Mouse (Mus musculus) kidney, embryonic 15.5 days (tissue): ENCODE results near the gene Paqr3. TPM values are rescaled to one million over a fixed set of nuclear protein-coding genes. Genes with fewer than 3 reads are reported as not detected.
A peak's percentile ranks its signal among the peaks of the same experiment; 100 is the strongest.

Experiments
- ATAC-seq: fragments of 200-750 bp; cut with Nextera tagmentation; replicated peaks from 2 replicates; pipeline ENCODE4 v1.8.0; 2017; ENCODE audit warnings: moderate TSS enrichment; ENCODE audit not compliant: low FRiP score
- H3K27ac ChIP-seq: fragments of 300-500 bp; sonication (generic); 2 replicates; pipeline ENCODE4 v1.5.1; 2015; ENCODE audit warnings: mild to moderate bottlenecking, inconsistent platforms
- H3K27me3 ChIP-seq: fragments of 300-500 bp; sonication (generic); 2 replicates; pipeline ENCODE4 v1.6.1; 2015; ENCODE audit warnings: inconsistent platforms
- H3K36me3 ChIP-seq: fragments of 300-500 bp; sonication (generic); 2 replicates; pipeline ENCODE4 v1.6.1; 2015; ENCODE audit warnings: inconsistent platforms
- H3K4me1 ChIP-seq: fragments of 300-500 bp; sonication (generic); 2 replicates; pipeline ENCODE4 v1.6.1; 2015; ENCODE audit warnings: inconsistent platforms
- H3K4me2 ChIP-seq: fragments of 300-500 bp; sonication (generic); 2 replicates; pipeline ENCODE4 v1.6.1; 2015; ENCODE audit warnings: moderate library complexity, mild to moderate bottlenecking, inconsistent platforms
- H3K4me3 ChIP-seq: fragments of 300-500 bp; sonication (generic); replicated peaks from 2 replicates; pipeline ENCODE4 v1.5.1; 2015; ENCODE audit warnings: mild to moderate bottlenecking, inconsistent platforms
- H3K9ac ChIP-seq: fragments of 300-500 bp; sonication (generic); 2 replicates; pipeline ENCODE4 v1.6.1; 2015; ENCODE audit warnings: mild to moderate bottlenecking, inconsistent platforms
- H3K9me3 ChIP-seq: fragments of 300-500 bp; sonication (generic); replicated peaks from 2 replicates; pipeline ENCODE4 v1.6.1; 2016; ENCODE audit warnings: inconsistent platforms
- WGBS: fragments of 180-500 bp; shearing (Covaris S2); methylation state at CpG from one replicate; pipeline ENCODE4 v1.1.7; 2015; ENCODE audit warnings: mixed read lengths; 5-methylcytosine and 5-hydroxymethylcytosine counted together
- polyA plus RNA-seq: library from polyadenylated mRNA; unstranded; fragments of >200 nt; fragmentation: Nextera tagmentation; extraction: Ambion mirVana; gene quantifications from 2 replicates; pipeline ENCODE4 v1.2.1, GENCODE M21; 2015

Gene Paqr3
- polyA plus RNA-seq, 1 experiment from 2014 or later, result 3.8 TPM

- 76% methylated on average over 3 of the region's 3 CpGs for WGBS
- Histone ChIP-seq H3K4me3 (no peak overlapping the region), H3K9ac (no peak overlapping the region), H3K4me2 (no peak overlapping the region), H3K36me3 (peaks cover 20% of the 10 kb centered on the region), H3K4me1 (0 out of 2 replicates have a peak, but pooled peaks cover 2% of the 10 kb centered on the region), H3K9me3 (no peaks in the 10 kb centered on the region), H3K27ac (no peak overlapping the region), H3K27me3 (no peaks in the 10 kb centered on the region)
- no peak for ATAC-seq
These were observed 29.9 kb downstream of the Paqr3 start for GRCm38 (mm10) chr5:97081481-97081880.

- H3K36me3 ChIP-seq, result peaks cover 12% of the 10 kb centered on the region
- no peak for ATAC-seq
- 0 out of 2 replicates have a peak, but pooled peaks cover 2% of the 10 kb centered on the region for H3K4me1 ChIP-seq
- no peak overlapping the region for H3K9ac ChIP-seq
- H3K4me3 ChIP-seq, result no peak overlapping the region
- no peak overlapping the region for H3K27ac ChIP-seq
- 65% methylated on average over 5 of the region's 5 CpGs for WGBS
- H3K4me2 ChIP-seq, result no peak overlapping the region
- no peaks in the 10 kb centered on the region for H3K27me3 ChIP-seq
- H3K9me3 ChIP-seq, result no peaks in the 10 kb centered on the region
These were observed 32.8 kb downstream of the Paqr3 start for GRCm38 (mm10) chr5:97078641-97079040.

DNA sequence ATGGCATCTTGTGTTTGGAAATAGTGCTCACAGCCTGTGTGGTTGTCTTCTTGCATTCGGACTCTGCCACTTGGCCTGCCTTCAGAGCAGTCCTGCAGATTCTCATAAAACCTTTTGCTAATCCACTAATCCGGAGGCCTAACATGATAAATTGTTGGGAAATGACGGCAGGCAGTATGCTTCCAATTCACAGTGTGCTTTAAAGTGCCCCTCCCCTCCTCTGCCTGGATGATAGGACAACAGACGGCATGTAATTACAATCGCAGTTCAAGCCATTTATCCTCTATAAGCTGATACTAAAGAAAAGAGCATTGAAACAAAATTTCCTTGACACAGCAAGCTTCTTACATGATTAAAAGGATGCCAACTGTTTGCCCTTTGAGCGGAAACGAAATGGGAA is 33.7 kb downstream of the Paqr3 start:
- no peak overlapping the region for H3K4me3 ChIP-seq
- H3K27me3 ChIP-seq, result no peaks in the 10 kb centered on the region
- H3K9me3 ChIP-seq, result no peaks in the 10 kb centered on the region
- WGBS, result 76% methylated on average over 7 of the region's 7 CpGs
- H3K4me2 ChIP-seq, result no peak overlapping the region
- no peak overlapping the region for H3K9ac ChIP-seq
- H3K36me3 ChIP-seq, result peaks cover 9% of the 10 kb centered on the region
- no peak for ATAC-seq
- no peak overlapping the region for H3K27ac ChIP-seq
- H3K4me1 ChIP-seq, result 0 out of 2 replicates have a peak, but pooled peaks cover 2% of the 10 kb centered on the region

DNA sequence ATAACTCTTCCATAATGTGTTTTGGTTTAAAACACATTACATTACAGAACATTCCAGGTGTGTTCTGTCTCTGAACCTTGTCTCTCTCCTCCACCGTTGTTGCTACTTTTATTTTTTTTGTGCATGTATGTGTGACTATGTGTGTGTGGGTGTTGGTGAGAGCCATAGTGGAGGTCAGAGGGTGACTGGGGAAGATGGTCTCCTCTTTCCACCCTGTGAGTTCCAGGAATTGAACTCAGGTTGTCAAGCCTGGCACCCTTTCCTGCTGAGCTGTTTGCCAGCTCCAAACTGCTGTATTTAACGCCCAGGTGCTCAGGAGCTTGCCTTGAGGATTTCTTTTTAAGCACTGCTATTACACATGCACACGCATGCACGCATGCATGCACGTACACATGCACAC is 35.2 kb downstream of the Paqr3 start:
- ATAC-seq, result peak; percentile 59
- Histone ChIP-seq H3K36me3 (peaks cover 5% of the 10 kb centered on the region; the same call in 1 of the 2 replicates), H3K4me1 (0 out of 2 replicates have a peak, but pooled peaks cover 2% of the 10 kb centered on the region), H3K9me3 (no peaks in the 10 kb centered on the region), H3K27me3 (no peaks in the 10 kb centered on the region), H3K4me2 (no peak overlapping the region), H3K4me3 (no peak overlapping the region), H3K9ac (no peak overlapping the region), H3K27ac (no peak overlapping the region)
- WGBS, result 70% methylated on average over 5 of the region's 5 CpGs

GRCm38 (mm10) chr5:97075476-97076151 is 35.8 kb downstream of the Paqr3 start:
- H3K27ac ChIP-seq, result no peak overlapping the region
- 74% methylated on average over 11 of the region's 11 CpGs for WGBS
- H3K4me1 ChIP-seq, result 0 out of 2 replicates have a peak, but pooled peaks cover 2% of the 10 kb centered on the region
- H3K4me3 ChIP-seq, result no peak overlapping the region
- peak; percentile 59; the same call in 1 of the 2 replicates for ATAC-seq
- H3K36me3 ChIP-seq, result peaks cover 8% of the 10 kb centered on the region
- H3K9me3 ChIP-seq, result no peaks in the 10 kb centered on the region
- no peaks in the 10 kb centered on the region for H3K27me3 ChIP-seq
- H3K9ac ChIP-seq, result no peak overlapping the region
- no peak overlapping the region for H3K4me2 ChIP-seq

GRCm38 (mm10) chr5:97065746-97066145 is 45.6 kb downstream of the Paqr3 start:
- Histone ChIP-seq H3K4me2 (no peak overlapping the region), H3K36me3 (peaks cover 72% of the 10 kb centered on the region), H3K27me3 (no peaks in the 10 kb centered on the region), H3K27ac (no peak overlapping the region), H3K4me3 (no peak overlapping the region), H3K9me3 (no peaks in the 10 kb centered on the region), H3K9ac (no peak overlapping the region), H3K4me1 (no peaks in the 10 kb centered on the region)
- ATAC-seq, result no peak
- 88% methylated on average over 4 of the region's 4 CpGs for WGBS

DNA sequence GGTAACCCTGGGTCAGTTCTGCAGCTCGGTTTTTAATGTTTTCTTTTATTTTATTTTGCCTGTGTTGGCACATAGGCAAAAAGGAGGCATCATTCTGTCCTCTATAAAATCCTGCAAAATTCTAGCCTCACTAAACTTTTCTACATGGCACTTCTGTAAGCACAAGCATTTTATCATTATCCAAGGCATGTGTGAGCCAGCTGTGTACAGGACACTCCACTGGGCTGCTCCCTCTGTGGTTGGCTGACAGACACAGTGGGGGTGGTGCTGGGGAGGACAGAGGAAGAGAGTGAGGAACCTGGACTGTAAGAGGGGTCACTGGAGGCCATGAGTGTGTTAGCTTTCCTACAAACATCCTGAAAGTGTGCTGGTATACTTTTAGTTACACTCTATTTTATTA is 49.4 kb downstream of the Paqr3 start:
- H3K4me1 ChIP-seq, result 0 out of 2 replicates have a peak, but pooled peaks cover 3% of the 10 kb centered on the region
- 53% methylated on average over 1 of the region's 1 CpGs for WGBS
- no peaks in the 10 kb centered on the region for H3K27me3 ChIP-seq

GRCm38 (mm10) chr5:97060864-97061263 is 50.5 kb downstream of the Paqr3 start:
- no peaks in the 10 kb centered on the region for H3K27me3 ChIP-seq
- WGBS, result 86% methylated on average over 3 of the region's 3 CpGs
- 0 out of 2 replicates have a peak, but pooled peaks cover 4% of the 10 kb centered on the region for H3K4me1 ChIP-seq
- no peak for ATAC-seq
- H3K4me3 ChIP-seq, result no peak overlapping the region
- H3K36me3 ChIP-seq, result peaks cover 51% of the 10 kb centered on the region
- H3K4me2 ChIP-seq, result no peak overlapping the region
- H3K27ac ChIP-seq, result no peak overlapping the region
- no peaks in the 10 kb centered on the region for H3K9me3 ChIP-seq
- H3K9ac ChIP-seq, result no peak overlapping the region

More for the DNA sequence above, 49.4 kb downstream of the Paqr3 start:
- Histone ChIP-seq H3K4me3 (no peak overlapping the region), H3K36me3 (peaks cover 56% of the 10 kb centered on the region), H3K9ac (no peak overlapping the region), H3K4me2 (no peak overlapping the region), H3K9me3 (no peaks in the 10 kb centered on the region), H3K27ac (no peak overlapping the region)
- no peak for ATAC-seq

GRCm38 (mm10) chr5:97056791-97057450 is 54.5 kb downstream of the Paqr3 start:
- Histone ChIP-seq H3K36me3 (peaks cover 33% of the 10 kb centered on the region), H3K9me3 (no peaks in the 10 kb centered on the region), H3K27me3 (no peaks in the 10 kb centered on the region), H3K4me1 (0 out of 2 replicates have a peak, but pooled peaks cover 4% of the 10 kb centered on the region), H3K4me2 (no peak overlapping the region), H3K27ac (no peak overlapping the region), H3K9ac (no peak overlapping the region), H3K4me3 (no peak overlapping the region)
- 40% methylated on average over 12 of the region's 12 CpGs for WGBS
- peak; percentile 83; the same call in 1 of the 2 replicates for ATAC-seq

DNA sequence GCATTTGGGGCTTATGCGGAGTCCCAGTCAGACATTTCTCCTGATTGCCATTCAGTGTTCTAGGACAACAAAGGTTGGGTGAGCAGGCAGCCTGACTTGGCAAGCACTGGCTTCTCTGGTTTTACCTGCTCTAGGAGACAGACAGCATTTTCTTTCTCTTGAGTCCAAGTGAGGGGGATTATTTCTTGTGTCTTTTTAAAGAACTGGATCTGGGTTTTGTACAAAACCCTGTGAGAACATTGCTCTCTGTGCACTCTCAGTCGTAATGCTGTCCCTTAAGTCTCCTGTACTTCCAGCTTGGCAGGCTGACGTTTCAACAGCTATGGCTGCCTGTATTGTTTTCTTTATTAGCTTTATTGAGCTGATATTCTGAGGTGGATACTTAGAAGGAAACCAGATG is 55.0 kb downstream of the Paqr3 start:
- H3K4me1 ChIP-seq, result 0 out of 2 replicates have a peak, but pooled peaks cover 4% of the 10 kb centered on the region
- ATAC-seq, result no peak
- H3K27me3 ChIP-seq, result no peaks in the 10 kb centered on the region
- no peaks in the 10 kb centered on the region for H3K9me3 ChIP-seq
- H3K9ac ChIP-seq, result no peak overlapping the region
- H3K27ac ChIP-seq, result no peak overlapping the region
- WGBS, result 65% methylated on average over 3 of the region's 3 CpGs
- H3K4me2 ChIP-seq, result no peak overlapping the region
- peaks cover 33% of the 10 kb centered on the region for H3K36me3 ChIP-seq
- H3K4me3 ChIP-seq, result no peak overlapping the region

DNA sequence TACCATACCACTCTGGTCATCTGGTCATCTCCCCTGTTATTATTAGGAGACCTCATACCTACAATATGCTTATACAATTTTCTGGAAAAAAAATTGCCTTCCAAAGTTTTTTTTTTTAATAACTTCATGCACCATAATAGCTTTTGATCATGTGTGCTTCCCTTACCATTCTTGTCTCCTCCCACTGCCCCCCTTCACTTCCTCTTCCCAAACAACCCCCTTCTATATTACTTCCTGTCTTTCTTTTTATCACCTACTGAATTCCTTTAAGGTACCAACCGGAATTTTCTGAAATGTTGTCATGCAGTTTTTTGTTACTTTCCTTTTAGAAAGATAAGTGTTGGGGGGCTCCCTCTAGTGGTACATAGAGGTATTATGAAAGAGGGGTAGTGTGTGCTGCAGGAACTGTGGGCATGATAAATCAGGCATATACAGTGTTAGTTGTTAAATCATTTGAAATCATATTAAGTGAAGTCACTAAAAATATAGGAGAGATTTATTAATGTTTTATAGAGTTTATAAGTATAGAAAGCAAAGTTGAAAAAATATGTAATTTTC is 55.8 kb downstream of the Paqr3 start:
- ATAC-seq, result no peak
- Histone ChIP-seq H3K4me3 (no peak overlapping the region), H3K4me2 (no peak overlapping the region), H3K9ac (no peak overlapping the region), H3K27ac (no peak overlapping the region), H3K27me3 (no peaks in the 10 kb centered on the region), H3K36me3 (peaks cover 31% of the 10 kb centered on the region), H3K9me3 (no peaks in the 10 kb centered on the region), H3K4me1 (0 out of 2 replicates have a peak, but pooled peaks cover 4% of the 10 kb centered on the region)
- 2% methylated on average over 1 of the region's 1 CpGs for WGBS

GRCm38 (mm10) chr5:97054801-97055200 is 56.6 kb downstream of the Paqr3 start:
- Histone ChIP-seq H3K9me3 (no peaks in the 10 kb centered on the region), H3K4me1 (0 out of 2 replicates have a peak, but pooled peaks cover 4% of the 10 kb centered on the region), H3K36me3 (peaks cover 31% of the 10 kb centered on the region), H3K9ac (no peak overlapping the region), H3K4me3 (no peak overlapping the region), H3K4me2 (no peak overlapping the region), H3K27me3 (no peaks in the 10 kb centered on the region), H3K27ac (no peak overlapping the region)
- no peak for ATAC-seq
- 78% methylated on average over 10 of the region's 10 CpGs for WGBS
